14 mouse cellular contexts compared by ENCODE assay signal in genomic region chr6:107442058-107442457, GRCm38 (mm10).
"Had no signal": no experiment of that assay in that cellular context is flagged by ENCODE, and none has a peak within 500 bp of the region (broad histone marks: within the 10 kb centered on the region; RNA-seq: fewer than 3 reads in every experiment).

No protein-coding gene starts in this region.

- DNase-seq: kidney, postnatal 25 days; liver; liver, embryonic 13.5 days; liver, postnatal 0 days; lung, postnatal 14 days; thymus, postnatal 4 days had no signal

- H3K36me3 ChIP-seq: limb, embryonic 12.5 days; liver, embryonic 13.5 days; lung, embryonic 15.5 days; midbrain, embryonic 12.5 days; neural tube, embryonic 12.5 days had no signal

- H3K27me3 ChIP-seq: limb, embryonic 12.5 days; liver, embryonic 13.5 days; lung, embryonic 15.5 days; megakaryocyte, embryonic 14.5 days; midbrain, embryonic 12.5 days; neural tube, embryonic 12.5 days had no signal

- H3K27ac ChIP-seq: left cerebral cortex, adult 2 months; limb, embryonic 12.5 days; liver, embryonic 13.5 days; lung, embryonic 15.5 days; macrophage; midbrain, embryonic 12.5 days; neural tube, embryonic 12.5 days; stomach, postnatal 0 days had no signal

- ATAC-seq: liver, postnatal 0 days had no signal

- H3K9me3 ChIP-seq: limb, embryonic 12.5 days; liver, embryonic 13.5 days; lung, embryonic 15.5 days; midbrain, embryonic 12.5 days; neural tube, embryonic 12.5 days had no signal

- H3K9ac ChIP-seq: limb, embryonic 12.5 days; liver, embryonic 13.5 days; liver, postnatal 0 days; lung, embryonic 15.5 days; midbrain, embryonic 12.5 days; neural tube, embryonic 12.5 days had no signal

- H3K4me1 ChIP-seq: limb, embryonic 12.5 days; liver, embryonic 13.5 days; lung, embryonic 15.5 days; megakaryocyte, embryonic 14.5 days; midbrain, embryonic 12.5 days; neural tube, embryonic 12.5 days had no signal

- H3K4me2 ChIP-seq: limb, embryonic 12.5 days; liver, embryonic 13.5 days; lung, embryonic 15.5 days; midbrain, embryonic 12.5 days; neural tube, embryonic 12.5 days had no signal

- H3K4me3 ChIP-seq: left cerebral cortex, adult 2 months; limb, embryonic 12.5 days; liver, embryonic 13.5 days; lung, embryonic 15.5 days; megakaryocyte, embryonic 14.5 days; midbrain, embryonic 12.5 days; neural tube, embryonic 12.5 days had no signal
